Mouse (Mus musculus) brain, embryonic 14.5 days (tissue): Measurements from ENCODE around the gene Boc.

Source experiments
- CTCF ChIP-seq: fragments of 200-500 bp; IDR thresholded peaks from 2 replicates; pipeline ENCODE4 v1.5.1; 2012; ENCODE audit warnings: inconsistent platforms, mild to moderate bottlenecking, moderate library complexity, borderline replicate concordance; ENCODE audit not compliant: insufficient read depth, insufficient read length; ENCODE audit errors: extremely low read depth
- POLR2A ChIP-seq: fragments of 200-500 bp; IDR thresholded peaks from 2 replicates; pipeline ENCODE4 v1.6.1; 2012; ENCODE audit warnings: mild to moderate bottlenecking, inconsistent platforms, borderline replicate concordance; ENCODE audit not compliant: poor library complexity, insufficient read depth, insufficient read length, severe bottlenecking; ENCODE audit errors: extremely low read depth

GRCm38 (mm10) chr16:44589506-44589905, 30.8 kb upstream of the Boc start:
- TF ChIP-seq CTCF (no peak), POLR2A (no peak)
